Comparison of ENCODE assay signal across 1 mouse cellular context in the genomic region with DNA sequence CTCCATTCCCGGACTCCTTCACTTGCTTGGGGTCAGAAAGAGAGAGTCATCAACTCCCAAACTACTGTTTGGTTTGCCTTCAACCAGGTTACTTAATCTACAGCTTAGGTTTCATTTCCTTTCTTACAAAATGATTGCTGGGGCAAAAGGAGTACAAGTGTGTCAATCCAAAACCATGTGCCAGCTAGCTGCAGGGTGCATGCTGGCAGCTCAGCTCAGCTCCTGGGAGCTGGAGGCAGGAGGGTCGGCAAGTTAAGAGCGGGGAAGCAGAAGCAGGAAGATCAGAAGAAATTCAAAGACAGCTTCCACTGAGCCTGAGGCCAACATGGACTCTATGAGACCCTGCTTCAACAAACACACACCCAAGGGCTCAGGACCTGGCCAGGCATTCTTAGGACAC.
TF ChIP-seq lines count a peak whose summit lies in the region.

No protein-coding gene starts in this region.

TF ChIP-seq in MEL, 35 proteins besides CTCF, POLR2A, EP300 and RAD21 (continued from another document):
- TF ChIP-seq SMC3 (IDR thresholded peaks at IDR 0.05; ENCODE audit: low read depth, low read length), result no peak
- TF ChIP-seq ZMIZ1 (IDR thresholded peaks at IDR 0.05; ENCODE audit: low read depth, low read length), result no peak
- TF ChIP-seq POLR2AphosphoS2 (IDR thresholded peaks at IDR 0.05; ENCODE audit: low read length), result no peak
- no peak for TF ChIP-seq NELFE (IDR thresholded peaks at IDR 0.05; ENCODE audit: low read depth, low read length)
